Mouse (Mus musculus) MEL (cell line): Measurements from ENCODE around the gene Chchd5. TPM values are rescaled to one million over a fixed set of nuclear protein-coding genes. Genes with fewer than 3 reads are reported as not detected.

ENCODE experiments used
- DNase-seq: peaks from one replicate; pipeline ENCODE4 v3.0.0; 2011; ENCODE audit warnings: low read depth, low spot score
- H3K27ac ChIP-seq: 2 replicates; pipeline ENCODE4 v1.5.1; 2012; ENCODE audit warnings: low read depth, mild to moderate bottlenecking, control low read depth, low read length, moderate library complexity; ENCODE audit not compliant: control insufficient read depth
- H3K27me3 ChIP-seq, 2 experiments: fragments of 150-350 bp in 1 of 2; sonication (generic) in 1 of 2; 2 replicates each; pipeline ENCODE4 v1.6.1; 2012; ENCODE audit warnings: low read length in 2 of 2, mild to moderate bottlenecking in 2 of 2, improper control_type of control experiment in 1 of 2, moderate library complexity in 1 of 2; ENCODE audit not compliant: insufficient read depth in 2 of 2, control insufficient read depth in 1 of 2
- H3K36me3 ChIP-seq, 2 experiments: 2 replicates each; pipeline ENCODE4 v1.6.1; 2012 to 2014; ENCODE audit warnings: low read length in 2 of 2, improper control_type of control experiment in 1 of 2, inconsistent platforms in 1 of 2, mild to moderate bottlenecking in 1 of 2; ENCODE audit not compliant: insufficient read depth in 2 of 2, control insufficient read depth in 1 of 2
- H3K4me1 ChIP-seq, 2 experiments: fragments of 150-350 bp in 1 of 2; sonication (generic) in 1 of 2; 2 replicates each; pipeline ENCODE4 v1.6.1; 2012; ENCODE audit warnings: low read length in 2 of 2, improper control_type of control experiment in 1 of 2, mild to moderate bottlenecking in 1 of 2; ENCODE audit not compliant: insufficient read depth in 2 of 2, control insufficient read depth in 1 of 2
- H3K4me3 ChIP-seq, 2 experiments: fragments of 150-350 bp in 1 of 2; sonication (generic) in 1 of 2; 2 replicates each; pipeline ENCODE4 v1.5.1; 2012; ENCODE audit warnings: low read depth in 2 of 2, low read length in 2 of 2, mild to moderate bottlenecking in 2 of 2, moderate library complexity in 2 of 2, control low read depth in 1 of 2, improper control_type of control experiment in 1 of 2; ENCODE audit not compliant: control insufficient read depth in 1 of 2, insufficient read depth in 1 of 2
- H3K79me2 ChIP-seq: 2 replicates; pipeline ENCODE4 v1.6.1; 2012; ENCODE audit warnings: mild to moderate bottlenecking, low read length, moderate library complexity; ENCODE audit not compliant: control insufficient read depth, poor library complexity, insufficient read depth
- H3K9ac ChIP-seq: 2 replicates; pipeline ENCODE4 v1.6.1; 2012; ENCODE audit warnings: low read depth, mild to moderate bottlenecking, control low read depth, low read length, moderate library complexity; ENCODE audit not compliant: control insufficient read depth, poor library complexity, severe bottlenecking
- H3K9me3 ChIP-seq: fragments of 150-350 bp; sonication (generic); replicated peaks from 2 replicates; pipeline ENCODE4 v1.6.1; 2012; ENCODE audit warnings: mild to moderate bottlenecking, low read length, improper control_type of control experiment, moderate library complexity; ENCODE audit not compliant: insufficient read depth
- CHD1 ChIP-seq: IDR thresholded peaks from 2 replicates; pipeline ENCODE4 v1.6.1; 2012; ENCODE audit warnings: low read depth, mild to moderate bottlenecking, inconsistent platforms, low read length, improper control_type of control experiment
- CHD2 ChIP-seq: IDR thresholded peaks from 2 replicates; pipeline ENCODE4 v1.6.1; 2011; ENCODE audit warnings: low read length, improper control_type of control experiment
- E2F4 ChIP-seq: IDR thresholded peaks from 2 replicates; pipeline ENCODE4 v1.6.1; 2011; ENCODE audit warnings: low read depth, low read length, improper control_type of control experiment, borderline replicate concordance
- EP300 ChIP-seq, 2 experiments: IDR thresholded peaks; 2 replicates each; pipeline ENCODE4 v1.6.1; 2011; ENCODE audit warnings: improper control_type of control experiment in 2 of 2, low read length in 2 of 2, low read depth in 1 of 2, mild to moderate bottlenecking in 1 of 2
- ETS1 ChIP-seq: IDR thresholded peaks from 2 replicates; pipeline ENCODE4 v1.6.1; 2012; ENCODE audit warnings: low read depth, mild to moderate bottlenecking, inconsistent platforms, low read length, improper control_type of control experiment, moderate library complexity
- GABPA ChIP-seq: IDR thresholded peaks from 2 replicates; pipeline ENCODE4 v1.6.1; 2012; ENCODE audit warnings: low read depth, mild to moderate bottlenecking, inconsistent platforms, low read length, improper control_type of control experiment, moderate library complexity
- GATA1 ChIP-seq: IDR thresholded peaks from 2 replicates; pipeline ENCODE4 v1.6.1; 2011; ENCODE audit warnings: low read depth, low read length, improper control_type of control experiment
- HCFC1 ChIP-seq: IDR thresholded peaks from 2 replicates; pipeline ENCODE4 v1.6.1; 2012; ENCODE audit warnings: low read depth, mild to moderate bottlenecking, inconsistent platforms, low read length, improper control_type of control experiment, moderate library complexity
- JUND ChIP-seq: IDR thresholded peaks from 2 replicates; pipeline ENCODE4 v1.6.1; 2011; ENCODE audit warnings: low read depth, mild to moderate bottlenecking, improper control_type of control experiment, low read length
- KAT2A ChIP-seq: conservative IDR thresholded peaks from 2 replicates; pipeline ENCODE4 v1.6.1; 2012; ENCODE audit warnings: low read depth, low read length, improper control_type of control experiment, inconsistent platforms
- MAFK ChIP-seq: IDR thresholded peaks from 2 replicates; pipeline ENCODE4 v1.6.1; 2011; ENCODE audit warnings: low read depth, mild to moderate bottlenecking, low read length, improper control_type of control experiment, borderline replicate concordance
- MAX ChIP-seq: IDR thresholded peaks from 2 replicates; pipeline ENCODE4 v1.6.1; 2011; ENCODE audit warnings: low read length, improper control_type of control experiment
- MAZ ChIP-seq: IDR thresholded peaks from 2 replicates; pipeline ENCODE4 v1.6.1; 2012; ENCODE audit warnings: low read depth, mild to moderate bottlenecking, inconsistent platforms, low read length, improper control_type of control experiment
- MXI1 ChIP-seq: IDR thresholded peaks from 2 replicates; pipeline ENCODE4 v1.6.1; 2011; ENCODE audit warnings: mild to moderate bottlenecking, low read depth, low read length, improper control_type of control experiment
- MYB ChIP-seq: IDR thresholded peaks from 2 replicates; pipeline ENCODE4 v1.6.1; 2011; ENCODE audit warnings: mild to moderate bottlenecking, low read depth, low read length, improper control_type of control experiment
- MYC ChIP-seq: IDR thresholded peaks from 2 replicates; pipeline ENCODE4 v1.6.1; 2011; ENCODE audit warnings: low read depth, mild to moderate bottlenecking, low read length, improper control_type of control experiment, moderate library complexity
- NRF1 ChIP-seq: IDR thresholded peaks from 2 replicates; pipeline ENCODE4 v1.6.1; 2014; ENCODE audit warnings: low read depth, mild to moderate bottlenecking, inconsistent platforms, low read length, improper control_type of control experiment, moderate library complexity; ENCODE audit not compliant: poor library complexity, insufficient read depth, severe bottlenecking
- POLR2A ChIP-seq, 2 experiments: IDR thresholded peaks; 2 replicates each; pipeline ENCODE4 v1.6.1; 2011 to 2012; ENCODE audit warnings: low read length in 2 of 2, mild to moderate bottlenecking in 2 of 2, control low read depth in 1 of 2, improper control_type of control experiment in 1 of 2, low read depth in 1 of 2, moderate library complexity in 1 of 2; ENCODE audit not compliant: control insufficient read depth in 1 of 2, insufficient read depth in 1 of 2, poor library complexity in 1 of 2
- POLR2AphosphoS2 ChIP-seq: IDR thresholded peaks from 2 replicates; pipeline ENCODE4 v1.6.1; 2011; ENCODE audit warnings: low read length, improper control_type of control experiment
- RCOR1 ChIP-seq: IDR thresholded peaks from 2 replicates; pipeline ENCODE4 v1.6.1; 2012; ENCODE audit warnings: low read depth, mild to moderate bottlenecking, inconsistent platforms, low read length, improper control_type of control experiment
- SIN3A ChIP-seq: IDR thresholded peaks from 2 replicates; pipeline ENCODE4 v1.6.1; 2012; ENCODE audit warnings: low read length, improper control_type of control experiment, inconsistent platforms
- TAL1 ChIP-seq: IDR thresholded peaks from 2 replicates; pipeline ENCODE4 v1.6.1; 2012; ENCODE audit warnings: mild to moderate bottlenecking, inconsistent platforms, low read length, moderate library complexity, mixed read lengths
- TCF12 ChIP-seq: IDR thresholded peaks from 2 replicates; pipeline ENCODE4 v1.6.1; 2014; ENCODE audit warnings: low read depth, mild to moderate bottlenecking, inconsistent platforms, low read length, improper control_type of control experiment, moderate library complexity
- ZMIZ1 ChIP-seq: IDR thresholded peaks from 2 replicates; pipeline ENCODE4 v1.6.1; 2012; ENCODE audit warnings: low read depth, mild to moderate bottlenecking, inconsistent platforms, low read length, improper control_type of control experiment, moderate library complexity
- polyA plus RNA-seq, 2 experiments: library from polyadenylated mRNA; stranded (reverse) in 1 of 2; unstranded in 1 of 2; fragments of >175 nt in 1 of 2; fragments of >200 nt in 1 of 2; gene quantifications; 2 replicates each; pipeline versions ENCODE4 v1.2.1 to v1.2.4; 2012; ENCODE audit warnings: low replicate concordance in 2 of 2, low read depth in 1 of 2; ENCODE audit not compliant: insufficient read length in 2 of 2, insufficient read depth in 1 of 2, missing spikeins in 1 of 2
- total RNA-seq: library from RNA; depleted of rRNA; stranded (reverse); fragments of 300-350 nt; gene quantifications from 2 replicates; pipeline ENCODE4 v1.2.3, GENCODE M21; 2012

Gene Chchd5
- total and polyA plus RNA-seq, 3 experiments = 15.9 to 23.7 TPM; not detected in 1

DNA sequence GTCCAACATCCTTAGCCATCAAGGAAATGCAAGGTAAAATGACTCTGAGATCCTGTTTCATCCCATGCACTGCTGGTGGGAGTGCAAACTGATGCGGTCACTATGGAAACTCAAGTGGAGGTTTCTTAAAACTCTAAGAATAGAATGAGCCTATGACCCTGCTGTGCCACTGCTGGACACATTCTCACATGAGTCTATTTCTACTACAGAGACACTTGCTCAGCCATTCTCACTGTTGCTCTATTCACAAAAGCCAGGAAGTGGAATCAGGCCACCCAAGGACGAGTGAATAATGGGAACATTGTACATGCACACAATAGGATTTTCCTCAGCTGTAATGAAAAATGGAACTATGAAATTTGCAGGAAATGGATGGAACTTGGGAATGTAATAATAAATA, 19.3 kb downstream of the Chchd5 start:
- no peak for DNase-seq
- Histone ChIP-seq H3K79me2 (no peaks in the 10 kb centered on the region), H3K4me1 (peaks cover 4 to 8% of the 10 kb centered on the region in 2 experiments), H3K9me3 (no peaks in the 10 kb centered on the region), H3K36me3 (peaks cover 0 to 6% of the 10 kb centered on the region in 2 experiments; a peak in 2 of 4 replicates), H3K27me3 (peaks cover 0 to 2% of the 10 kb centered on the region in 2 experiments; a peak in 3 of 4 replicates), H3K4me3 (no peak overlapping the region), H3K27ac (no peak overlapping the region), H3K9ac (no peak overlapping the region)
- TF ChIP-seq MAFK = no peak
- TF ChIP-seq MXI1 = no peak
- no peak for TF ChIP-seq JUND
- no peak for TF ChIP-seq MYC
- no peak for TF ChIP-seq MAZ
- no peak for TF ChIP-seq EP300 (IDR thresholded peaks at IDR 0.05; ENCODE audit: low read depth in 1 of 2, low read length in 2 of 2)
- TF ChIP-seq RCOR1 = no peak
- TF ChIP-seq MAX = no peak
- no peak for TF ChIP-seq POLR2AphosphoS2

- no peaks in the 10 kb centered on the region for H3K79me2 ChIP-seq
These were observed 20.9 kb downstream of the Chchd5 start for GRCm38 (mm10) chr2:129150386-129150785.

GRCm38 (mm10) chr2:129151111-129151510, 21.6 kb downstream of the Chchd5 start:
- H3K79me2 ChIP-seq = no peaks in the 10 kb centered on the region
- peaks cover 0 to 2% of the 10 kb centered on the region in 2 experiments; a peak in 3 of 4 replicates for H3K27me3 ChIP-seq
- peaks cover 4 to 8% of the 10 kb centered on the region in 2 experiments for H3K4me1 ChIP-seq
- H3K36me3 ChIP-seq = peaks cover 0 to 6% of the 10 kb centered on the region in 2 experiments; a peak in 2 of 4 replicates
- no peaks in the 10 kb centered on the region for H3K9me3 ChIP-seq
- H3K27ac ChIP-seq = no peak overlapping the region
- H3K4me3 ChIP-seq = no peak overlapping the region
- peak; percentile 18 for DNase-seq
- H3K9ac ChIP-seq = no peak overlapping the region
- TF ChIP-seq CHD2 (no peak), ZMIZ1 (no peak), ETS1 (peak; percentile 43; the same call in 1 of the 2 replicates), GATA1 (0 out of 2 replicates have a peak, but pooled peaks have one; percentile 28), TCF12 (0 out of 2 replicates have a peak, but pooled peaks have one; percentile 18)

More at GRCm38 (mm10) chr2:129150386-129150785, 20.9 kb downstream of the Chchd5 start:
- H3K27me3 ChIP-seq = peaks cover 0 to 2% of the 10 kb centered on the region in 2 experiments; a peak in 3 of 4 replicates
- H3K27ac ChIP-seq = no peak overlapping the region
- peaks cover 0 to 6% of the 10 kb centered on the region in 2 experiments; a peak in 2 of 4 replicates for H3K36me3 ChIP-seq
- DNase-seq = no peak
- TF ChIP-seq GABPA (no peak), POLR2AphosphoS2 (no peak), NRF1 (no peak), EP300 (IDR thresholded peaks at IDR 0.05; ENCODE audit: low read depth in 1 of 2, low read length in 2 of 2) (no peak), MYB (no peak), POLR2A (IDR thresholded peaks at IDR 0.05; ENCODE audit: control insufficient read depth in 1 of 2, insufficient read depth in 1 of 2, low read depth in 1 of 2, low read length in 2 of 2, poor library complexity in 1 of 2) (no peak), E2F4 (no peak), TAL1 (no peak), KAT2A (no peak), CHD1 (no peak), ETS1 (no peak), JUND (no peak), SIN3A (no peak), TCF12 (no peak), HCFC1 (no peak)
- H3K9ac ChIP-seq = no peak overlapping the region
- peaks cover 4 to 8% of the 10 kb centered on the region in 2 experiments for H3K4me1 ChIP-seq
- H3K9me3 ChIP-seq = no peaks in the 10 kb centered on the region
- no peak overlapping the region for H3K4me3 ChIP-seq
